Mouse (Mus musculus) liver, embryonic 11.5 days (tissue): ENCODE results near the gene Prss45. TPM values are rescaled to one million over a fixed set of nuclear protein-coding genes. Genes with fewer than 3 reads are reported as not detected.

ENCODE experiments used
- ATAC-seq: fragments of 200-750 bp; cut with Nextera tagmentation; replicated peaks from 2 replicates; pipeline ENCODE4 v1.8.0; 2017; ENCODE audit warnings: moderate number of reproducible peaks, mild to moderate bottlenecking, moderate TSS enrichment, moderate library complexity; ENCODE audit not compliant: low FRiP score
- DNase-seq: peaks from one replicate; pipeline ENCODE4 v3.0.0-alpha.2; 2017; ENCODE audit warnings: low spot score
- H3K27ac ChIP-seq: fragments of 300-500 bp; sonication (generic); 2 replicates; pipeline ENCODE4 v1.5.1; 2014; ENCODE audit warnings: mild to moderate bottlenecking, low read depth, low read length, control low read depth
- H3K27me3 ChIP-seq: fragments of 300-500 bp; sonication (generic); replicated peaks from 2 replicates; pipeline ENCODE4 v1.6.1; 2014; ENCODE audit warnings: low read length, mixed read lengths; ENCODE audit not compliant: control insufficient read depth, insufficient read depth
- H3K36me3 ChIP-seq: fragments of 300-500 bp; sonication (generic); 2 replicates; pipeline ENCODE4 v1.6.1; 2014; ENCODE audit warnings: mild to moderate bottlenecking, low read length, moderate library complexity, mixed read lengths; ENCODE audit not compliant: control insufficient read depth, insufficient read depth
- H3K4me1 ChIP-seq: fragments of 300-500 bp; sonication (generic); replicated peaks from 2 replicates; pipeline ENCODE4 v1.6.1; 2014; ENCODE audit warnings: low read length, mixed read lengths; ENCODE audit not compliant: control insufficient read depth, insufficient read depth
- H3K4me2 ChIP-seq: fragments of 300-500 bp; sonication (generic); 2 replicates; pipeline ENCODE4 v1.6.1; 2014; ENCODE audit warnings: mild to moderate bottlenecking, control low read depth, moderate library complexity
- H3K4me3 ChIP-seq: fragments of 300-500 bp; sonication (generic); 2 replicates; pipeline ENCODE4 v1.5.1; 2014; ENCODE audit warnings: low read depth, low read length, control low read depth
- H3K9ac ChIP-seq: fragments of 300-500 bp; sonication (generic); 2 replicates; pipeline ENCODE4 v1.6.1; 2014; ENCODE audit warnings: low read depth, low read length, control low read depth
- H3K9me3 ChIP-seq: fragments of 300-500 bp; sonication (generic); 2 replicates; pipeline ENCODE4 v1.6.1; 2016; ENCODE audit warnings: low read length, inconsistent platforms, mixed read lengths; ENCODE audit not compliant: control insufficient read depth
- WGBS: fragments of 180-500 bp; shearing (Covaris S2); extraction: QIAGEN DNeasy Blood & Tissue Kit; methylation state at CpG from one replicate; pipeline ENCODE4 v1.1.7; 2014; 5-methylcytosine and 5-hydroxymethylcytosine counted together
- polyA plus RNA-seq: library from polyadenylated mRNA; unstranded; fragments of >200 nt; fragmentation: Nextera tagmentation; extraction: Ambion mirVana; gene quantifications from 2 replicates; pipeline ENCODE4 v1.2.1, GENCODE M21; 2014

Prss45 gene
- polyA plus RNA-seq, 1 experiment from 2014 or later, result not detected

GRCm38 (mm10) chr9:110841438-110841837, 7.0 kb downstream of the Prss45 start:
- no peak for ATAC-seq
- Histone ChIP-seq H3K4me1 (no peaks in the 10 kb centered on the region), H3K36me3 (no peaks in the 10 kb centered on the region), H3K27ac (no peak overlapping the region), H3K27me3 (no peaks in the 10 kb centered on the region), H3K4me3 (no peak overlapping the region), H3K9ac (no peak overlapping the region), H3K4me2 (no peak overlapping the region), H3K9me3 (no peaks in the 10 kb centered on the region)
- no peak for DNase-seq
- WGBS, result 39% methylated on average over 2 of the region's 2 CpGs

- H3K27me3 ChIP-seq, result no peaks in the 10 kb centered on the region
- no peaks in the 10 kb centered on the region for H3K36me3 ChIP-seq
- DNase-seq (no peak), ATAC-seq (no peak)
- H3K9me3 ChIP-seq, result no peaks in the 10 kb centered on the region
- H3K4me3 ChIP-seq, result no peak within 1 kb of the TSS
- H3K4me1 ChIP-seq, result no peaks in the 10 kb centered on the region
- H3K4me2 ChIP-seq, result no peak within 1 kb of the TSS
- no peak within 1 kb of the TSS for H3K27ac ChIP-seq
- H3K9ac ChIP-seq, result no peak within 1 kb of the TSS
- WGBS, result 80% methylated on average over 10 of the region's 10 CpGs
These were observed 9.8 kb downstream of the Prss45 start, which contains the start of gene Prss46 for GRCm38 (mm10) chr9:110844206-110844605. Prss46 (plus strand) TSS chr9:110844506.

- H3K4me3 ChIP-seq, result no peak overlapping the region
- no peaks in the 10 kb centered on the region for H3K4me1 ChIP-seq
- no peaks in the 10 kb centered on the region for H3K36me3 ChIP-seq
- no peak for ATAC-seq
- H3K9ac ChIP-seq, result no peak overlapping the region
- H3K27ac ChIP-seq, result no peak overlapping the region
- no peak overlapping the region for H3K4me2 ChIP-seq
- no peaks in the 10 kb centered on the region for H3K9me3 ChIP-seq
- 82% methylated on average over 7 of the region's 7 CpGs for WGBS
- H3K27me3 ChIP-seq, result no peaks in the 10 kb centered on the region
- DNase-seq, result no peak
These were observed 14.8 kb downstream of the Prss45 start for GRCm38 (mm10) chr9:110849162-110849561.

- Histone ChIP-seq H3K27ac (no peak overlapping the region), H3K4me1 (peaks cover 12% of the 10 kb centered on the region), H3K27me3 (0 out of 2 replicates have a peak, but pooled peaks cover 3% of the 10 kb centered on the region), H3K9me3 (no peaks in the 10 kb centered on the region), H3K9ac (no peak overlapping the region), H3K4me2 (no peak overlapping the region), H3K4me3 (no peak overlapping the region), H3K36me3 (no peaks in the 10 kb centered on the region)
- ATAC-seq (no peak), DNase-seq (no peak)
- WGBS, result 55% methylated on average over 7 of the region's 7 CpGs
These were observed 21.5 kb downstream of the Prss45 start for GRCm38 (mm10) chr9:110855903-110856302.

GRCm38 (mm10) chr9:110856920-110857319, 22.5 kb downstream of the Prss45 start:
- H3K36me3 ChIP-seq, result no peaks in the 10 kb centered on the region
- peaks cover 12% of the 10 kb centered on the region for H3K4me1 ChIP-seq
- 37% methylated on average over 4 of the region's 4 CpGs for WGBS
- no peak overlapping the region for H3K27ac ChIP-seq
- 0 out of 2 replicates have a peak, but pooled peaks cover 3% of the 10 kb centered on the region for H3K27me3 ChIP-seq
- no peak overlapping the region for H3K4me3 ChIP-seq
- no peak overlapping the region for H3K9ac ChIP-seq
- ATAC-seq, result no peak
- DNase-seq, result no peak
- no peak overlapping the region for H3K4me2 ChIP-seq
- H3K9me3 ChIP-seq, result no peaks in the 10 kb centered on the region

GRCm38 (mm10) chr9:110857781-110858472, 23.5 kb downstream of the Prss45 start, which contains the start of gene Prss50:
Prss50 (plus strand) TSS chr9:110857967.
- Histone ChIP-seq H3K9ac (peak within 1 kb of the TSS; percentile 71), H3K27me3 (0 out of 2 replicates have a peak, but pooled peaks cover 3% of the 10 kb centered on the region), H3K4me1 (peaks cover 12% of the 10 kb centered on the region), H3K4me3 (peak within 1 kb of the TSS; percentile 56), H3K36me3 (no peaks in the 10 kb centered on the region), H3K27ac (peak within 1 kb of the TSS; percentile 93), H3K9me3 (no peaks in the 10 kb centered on the region), H3K4me2 (peak within 1 kb of the TSS; percentile 73)
- peak; percentile 32 for ATAC-seq
- no peak for DNase-seq
- 10% methylated on average over 50 of the region's 50 CpGs for WGBS

GRCm38 (mm10) chr9:110858523-110858922, 24.1 kb downstream of the Prss45 start:
- Histone ChIP-seq H3K4me2 (peak overlapping the region; percentile 73), H3K9ac (peak overlapping the region; percentile 71), H3K4me3 (peak overlapping the region; percentile 56), H3K9me3 (no peaks in the 10 kb centered on the region), H3K27me3 (0 out of 2 replicates have a peak, but pooled peaks cover 3% of the 10 kb centered on the region), H3K4me1 (peaks cover 12% of the 10 kb centered on the region), H3K27ac (peak overlapping the region; percentile 93), H3K36me3 (no peaks in the 10 kb centered on the region)
- ATAC-seq (no peak), DNase-seq (no peak)
- WGBS, result 45% methylated on average over 5 of the region's 5 CpGs

GRCm38 (mm10) chr9:110858967-110859596, 24.7 kb downstream of the Prss45 start:
- peak overlapping the region; percentile 73 for H3K4me2 ChIP-seq
- peak overlapping the region; percentile 56 for H3K4me3 ChIP-seq
- no peaks in the 10 kb centered on the region for H3K9me3 ChIP-seq
- no peaks in the 10 kb centered on the region for H3K36me3 ChIP-seq
- H3K27me3 ChIP-seq, result 0 out of 2 replicates have a peak, but pooled peaks cover 3% of the 10 kb centered on the region
- H3K4me1 ChIP-seq, result peaks cover 12% of the 10 kb centered on the region
- ATAC-seq (peak; percentile 95), DNase-seq (no peak)
- WGBS, result 53% methylated on average over 5 of the region's 5 CpGs
- H3K9ac ChIP-seq, result peak overlapping the region; percentile 71
- H3K27ac ChIP-seq, result peak overlapping the region; percentile 93
